ENCODE assay signal across 8 mouse cellular contexts in genomic region chr11:3808162-3808561, GRCm38 (mm10). TPM values are rescaled to one million over a fixed set of nuclear protein-coding genes. Genes with fewer than 3 reads are reported as not detected.
DNase-seq lines count a peak whose midpoint lies in the region; ATAC-seq lines count a peak whose summit lies in the region.

No protein-coding gene starts in this region.

- H3K9ac ChIP-seq in heart, embryonic 12.5 days = no peak overlapping the region

- peak; percentile 16 to 47 for DNase-seq in heart, postnatal 14 days
- DNase-seq in right cerebral cortex, postnatal 14 days = peak; percentile 37
- no peak for DNase-seq in right cerebral cortex, postnatal 36 days (ENCODE audit: low spot score in 2 of 2)
- peak; percentile 36 for DNase-seq in embryo, embryonic 10.5 days (ENCODE audit: low spot score)
- DNase-seq in yolk sac, embryonic 10.5 days (ENCODE audit: low spot score) = no peak
- DNase-seq in frontal cortex, adult 2 months (ENCODE audit: extremely low spot score in 1 of 2, low spot score in 1 of 2) = no peak
- DNase-seq in left cerebral cortex, adult 8-10 months (ENCODE audit: low spot score in 2 of 2) = no peak

- intact Hi-C loops in heart, postnatal 14 days (cut with DNase I) = loop anchor here (1.0 kb wide), 1 partner anchor 72 kb away; no protein-coding TSS in a partner anchor

- H3K36me3 ChIP-seq in heart, embryonic 12.5 days = no peaks in the 10 kb centered on the region

- no peak overlapping the region for H3K27ac ChIP-seq in heart, embryonic 12.5 days (ENCODE audit: poor library complexity, severe bottlenecking)

- H3K27me3 ChIP-seq in heart, embryonic 12.5 days (replicated peaks) = no peaks in the 10 kb centered on the region

- ATAC-seq in heart, embryonic 12.5 days (ENCODE audit: insufficient number of reproducible peaks, low FRiP score) = no peak

- no peak overlapping the region for H3K4me3 ChIP-seq in heart, embryonic 12.5 days

- WGBS in heart, embryonic 12.5 days = 27% methylated on average over 3 of the region's 3 CpGs

- peaks cover 4% of the 10 kb centered on the region; the same call in 1 of the 2 replicates for H3K9me3 ChIP-seq in heart, embryonic 12.5 days (replicated peaks)

- no peaks in the 10 kb centered on the region for H3K4me1 ChIP-seq in heart, embryonic 12.5 days (replicated peaks)

- H3K4me2 ChIP-seq in heart, embryonic 12.5 days = no peak overlapping the region

RNA-seq across cellular contexts. Expression of gene Osbp2, which starts 55.5 kb away (rescaled TPM):
- total RNA-seq in heart, postnatal 14 days (2021) = 1 to 10 TPM; 6.7 to 8.5 TPM
- 0.32 TPM in 2 replicates for polyA plus RNA-seq in heart, embryonic 12.5 days (2016; fragmentation: Nextera tagmentation; extraction: Ambion mirVana)
- polyA plus RNA-seq in frontal cortex, adult 2 months (2012; rRNA removed) = 65.4 TPM in 2 replicates
- 100 to 1,000 TPM; 105 to 126 (median 115) TPM for total RNA-seq in left cerebral cortex, adult 8-10 months (2022)

Comparison
In these comparisons a context has a peak if more than half of its experiments do, and no peak if none do; other contexts are left out.
1. DNase-seq: peak in heart, postnatal 14 days (2 of 2), right cerebral cortex, postnatal 14 days (single experiment) and embryo, embryonic 10.5 days (single experiment); none in right cerebral cortex, postnatal 36 days (0 of 2), yolk sac, embryonic 10.5 days (single experiment), frontal cortex, adult 2 months (0 of 2) and left cerebral cortex, adult 8-10 months (0 of 2).
2. RNA of gene Osbp2, which starts 55.5 kb away (total RNA-seq): 105 to 126 TPM in left cerebral cortex, adult 8-10 months; 6.7 to 8.5 TPM in heart, postnatal 14 days; every median in the first group is over 10 times any median in the second.